7 mouse cellular contexts compared by ENCODE assay signal in genomic region chr16:32643661-32644061, GRCm38 (mm10). TPM values are rescaled to one million over a fixed set of nuclear protein-coding genes. Genes with fewer than 3 reads are reported as not detected.
DNase-seq lines count a peak whose midpoint lies in the region; ATAC-seq lines count a peak whose summit lies in the region.

Tnk2 (plus strand) TSS chr16:32643874.

- H3K4me1 ChIP-seq in intestine, embryonic 16.5 days (ENCODE audit: control insufficient read depth, insufficient read depth, low read length) = peaks cover 19% of the 10 kb centered on the region
- peaks cover 21% of the 10 kb centered on the region for H3K4me1 ChIP-seq in midbrain, embryonic 11.5 days (ENCODE audit: control insufficient read depth, insufficient read depth, low read length)

- WGBS in intestine, embryonic 16.5 days = under 1% methylated on average over 23 of the region's 40 CpGs
- 2% methylated on average over 34 of the region's 40 CpGs for WGBS in midbrain, embryonic 11.5 days

- peak within 1 kb of the TSS; percentile 86 for H3K4me3 ChIP-seq in intestine, embryonic 16.5 days (ENCODE audit: low read length)
- H3K4me3 ChIP-seq in midbrain, embryonic 11.5 days (ENCODE audit: low read depth, low read length) = peak within 1 kb of the TSS; percentile 91

- peak; percentile 88 for ATAC-seq in intestine, embryonic 16.5 days
- ATAC-seq in midbrain, embryonic 11.5 days (ENCODE audit: low FRiP score) = peak; percentile 93

- peak within 1 kb of the TSS; percentile 66 for H3K27ac ChIP-seq in intestine, embryonic 16.5 days (ENCODE audit: low read length)
- peak within 1 kb of the TSS; percentile 80 for H3K27ac ChIP-seq in midbrain, embryonic 11.5 days (ENCODE audit: low read depth, low read length)

- peak within 1 kb of the TSS; percentile 92 for H3K4me2 ChIP-seq in intestine, embryonic 16.5 days (ENCODE audit: low read depth, low read length)
- H3K4me2 ChIP-seq in midbrain, embryonic 11.5 days = peak within 1 kb of the TSS; percentile 94

- H3K9me3 ChIP-seq in intestine, embryonic 16.5 days (ENCODE audit: control insufficient read depth, low read length) = no peaks in the 10 kb centered on the region
- no peaks in the 10 kb centered on the region for H3K9me3 ChIP-seq in midbrain, embryonic 11.5 days (ENCODE audit: control insufficient read depth, low read length)

- DNase-seq in adrenal gland, postnatal 10 days = peak; percentile 94
- DNase-seq in embryo, embryonic 11 days = peak; percentile 95
- peak; percentile 78 to 88 for DNase-seq in gastrocnemius, postnatal 4 days (ENCODE audit: low spot score in 2 of 2)
- peak; percentile 87 to 88 for DNase-seq in left cerebral cortex, postnatal 36 days (ENCODE audit: low spot score in 2 of 2)
- DNase-seq in midbrain, embryonic 11.5 days (ENCODE audit: low spot score, missing footprints) = peak; percentile 98
- DNase-seq in spleen, adult 12 weeks (ENCODE audit: low spot score) = peak; percentile 85

- intact Hi-C loops in left cerebral cortex, postnatal 36 days (cut with DNase I) = no loop called here

- no peaks in the 10 kb centered on the region for H3K27me3 ChIP-seq in intestine, embryonic 16.5 days (replicated peaks; ENCODE audit: control insufficient read depth, insufficient read depth, low read length)
- H3K27me3 ChIP-seq in midbrain, embryonic 11.5 days (ENCODE audit: control insufficient read depth, insufficient read depth, low read length) = no peaks in the 10 kb centered on the region

- H3K9ac ChIP-seq in intestine, embryonic 16.5 days (ENCODE audit: low read depth, low read length) = peak within 1 kb of the TSS; percentile 88
- peak within 1 kb of the TSS; percentile 92 for H3K9ac ChIP-seq in midbrain, embryonic 11.5 days (ENCODE audit: low read length)

- H3K36me3 ChIP-seq in intestine, embryonic 16.5 days (ENCODE audit: control insufficient read depth, insufficient read depth, low read length) = no peaks in the 10 kb centered on the region
- no peaks in the 10 kb centered on the region for H3K36me3 ChIP-seq in midbrain, embryonic 11.5 days (ENCODE audit: control insufficient read depth, insufficient read depth, low read length)

RNA-seq across cellular contexts. Expression of gene Tnk2, which starts in this region (rescaled TPM):
- total RNA-seq in adrenal gland, postnatal 10 days (2021) = 10 to 100 TPM; 45.1 to 85.2 TPM
- total RNA-seq in gastrocnemius, postnatal 4 days (2021) = 10 to 100 TPM; 79.9 to 82.7 TPM
- 7.5 and 7.7 TPM in 2 replicates for polyA plus RNA-seq in intestine, embryonic 16.5 days (2015; fragmentation: Nextera tagmentation; extraction: Ambion mirVana)
- total RNA-seq in left cerebral cortex, postnatal 36 days (2021) = 100 to 1,000 TPM; 197 to 205 TPM
- polyA plus RNA-seq in midbrain, embryonic 11.5 days (2014; fragmentation: Nextera tagmentation; extraction: Ambion mirVana) = 6.1 and 6.6 TPM in 2 replicates

Comparison
In these comparisons a context has a peak if more than half of its experiments do, and no peak if none do; other contexts are left out.
1. Peak in every context shown above with its lines: DNase-seq, ATAC-seq, H3K4me3 ChIP-seq and H3K27ac ChIP-seq.